Mouse (Mus musculus) neutrophil, adult 5-6 weeks (primary cell): ENCODE measurements around the gene Mylk. TPM values are rescaled to one million over a fixed set of nuclear protein-coding genes. Genes with fewer than 3 reads are reported as not detected.

Experiments
- ATAC-seq: fragments of 151-379, 151-347 bp; 2 replicates; pipeline ENCODE4 v1.8.0; 2017; ENCODE audit warnings: mild to moderate bottlenecking, moderate TSS enrichment; ENCODE audit not compliant: insufficient number of reproducible peaks, poor library complexity, low FRiP score, severe bottlenecking; ENCODE audit errors: extremely low read depth
- total RNA-seq: library from RNA; stranded (forward); fragments of 200-1000 nt; gene quantifications from 2 replicates; pipeline ENCODE4 v1.2.3, GENCODE M21; 2017

Mylk gene
- total RNA-seq, 1 experiment from 2014 or later = 16.3 TPM

- ATAC-seq = no peak
Measured at GRCm38 (mm10) chr16:34996133-34996532, 251.1 kb downstream of the Mylk start.

DNA sequence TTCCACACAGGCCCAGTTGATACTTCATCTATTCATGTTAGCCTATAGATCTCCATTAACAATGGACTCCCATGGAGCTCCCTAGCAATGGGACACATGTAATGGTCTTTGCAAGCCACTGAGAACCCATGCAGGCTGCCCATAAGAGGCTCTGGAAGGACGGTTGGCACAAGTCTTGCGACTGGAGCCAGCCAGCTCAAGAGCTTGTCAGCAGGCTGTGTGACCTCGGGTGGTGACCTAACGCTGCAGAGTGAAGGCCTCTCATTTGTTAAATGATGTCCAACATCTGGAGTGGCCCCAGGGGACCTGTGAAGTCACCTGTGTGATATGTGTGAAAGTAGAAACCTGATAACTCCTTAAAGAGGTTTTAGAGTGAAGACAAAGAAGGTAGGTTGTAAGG, 252.0 kb downstream of the Mylk start:
- ATAC-seq = no peak

DNA sequence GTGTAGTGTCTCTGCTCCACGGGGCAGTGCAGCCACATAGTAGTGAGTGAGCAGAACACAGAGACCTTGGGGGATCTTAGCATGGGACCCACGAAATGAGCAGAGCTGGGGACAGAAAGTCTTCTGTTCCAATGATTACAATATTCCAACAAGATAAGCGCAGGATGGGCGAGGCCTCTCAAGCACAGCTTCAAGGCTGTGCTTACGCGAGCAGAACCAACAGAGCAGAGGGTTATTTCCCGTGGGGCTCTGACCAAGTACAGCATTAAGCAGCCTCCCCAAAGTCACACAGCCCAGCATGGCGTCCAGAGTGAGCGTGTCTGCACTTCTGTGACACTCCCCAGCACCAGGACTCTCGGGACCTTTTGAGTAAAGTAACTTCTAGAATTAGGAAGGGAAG, 252.6 kb downstream of the Mylk start:
- ATAC-seq = no peak

- no peak for ATAC-seq
Measured at GRCm38 (mm10) chr16:34999016-34999415, 254.0 kb downstream of the Mylk start.

DNA sequence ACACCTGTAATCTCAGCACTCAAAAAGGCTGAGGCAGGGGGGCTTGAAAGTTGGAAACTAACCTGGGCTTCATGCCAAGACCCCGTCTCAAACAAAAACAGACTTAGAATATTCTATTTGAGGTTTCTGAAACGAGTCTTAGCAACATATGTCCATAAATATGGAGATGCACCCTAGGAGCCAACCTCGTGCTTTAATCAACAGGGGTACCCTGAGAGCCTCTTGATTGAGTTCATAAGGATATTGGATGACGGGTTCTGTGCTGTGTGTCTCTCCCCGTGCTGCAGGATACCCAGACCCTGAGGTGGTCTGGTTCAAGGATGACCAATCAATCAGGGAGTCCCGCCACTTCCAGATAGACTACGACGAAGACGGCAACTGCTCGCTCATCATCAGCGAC, 255.0 kb downstream of the Mylk start:
- ATAC-seq = no peak

DNA sequence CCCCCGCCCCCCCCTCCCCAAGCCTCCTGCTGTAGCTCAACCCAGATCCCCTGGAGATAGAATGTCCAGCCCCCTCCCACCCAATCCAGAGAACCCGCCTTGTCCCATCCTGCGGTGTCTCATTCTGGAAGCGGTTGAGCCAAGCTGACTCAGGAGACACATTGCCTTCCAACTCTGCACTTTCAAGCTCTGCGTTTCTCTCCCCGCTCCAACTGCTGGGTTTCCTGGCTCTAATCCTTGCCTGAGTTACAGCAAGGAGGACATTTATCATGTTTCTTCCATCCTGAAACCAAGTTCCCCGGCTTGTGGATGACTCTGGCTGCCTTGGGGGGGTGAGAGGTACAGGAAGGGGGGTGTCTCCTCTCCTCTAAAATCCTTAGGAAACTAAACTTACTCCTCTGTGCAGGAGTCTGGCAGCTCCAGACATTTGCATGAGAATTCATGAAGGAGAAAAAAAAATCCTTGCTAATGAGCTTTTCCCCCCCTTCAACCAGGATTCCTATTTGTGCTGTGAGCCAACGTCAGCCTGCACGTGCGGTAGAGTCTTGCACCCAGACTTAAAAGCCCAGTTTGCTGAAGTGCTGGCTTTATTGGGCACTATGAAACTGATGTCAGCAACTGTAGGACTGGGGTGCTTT, 256.0 kb downstream of the Mylk start:
- ATAC-seq = no peak

- ATAC-seq = no peak
Measured at GRCm38 (mm10) chr16:35004356-35004755, 259.3 kb downstream of the Mylk start.

- no peak for ATAC-seq
Measured at GRCm38 (mm10) chr16:35004756-35005155, 259.7 kb downstream of the Mylk start.

DNA sequence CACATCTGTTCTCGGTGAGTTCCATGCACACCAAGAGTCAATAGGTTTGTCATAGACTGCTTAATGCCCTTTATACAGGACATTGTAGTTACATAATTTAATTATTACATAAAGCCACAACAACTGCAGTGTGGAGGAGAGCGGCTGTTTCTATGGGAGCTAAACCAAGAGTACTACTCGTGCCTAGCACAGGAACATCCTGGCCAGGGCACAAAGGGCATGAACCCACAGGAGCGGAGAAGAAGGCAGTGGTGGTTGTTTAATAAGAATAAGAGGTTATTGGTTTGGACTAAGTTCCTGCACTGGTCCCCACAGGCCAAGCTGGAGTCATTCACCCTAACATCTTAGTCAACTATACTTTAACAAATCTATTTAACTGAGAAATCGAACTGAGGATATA, 261.2 kb downstream of the Mylk start:
- ATAC-seq = no peak

DNA sequence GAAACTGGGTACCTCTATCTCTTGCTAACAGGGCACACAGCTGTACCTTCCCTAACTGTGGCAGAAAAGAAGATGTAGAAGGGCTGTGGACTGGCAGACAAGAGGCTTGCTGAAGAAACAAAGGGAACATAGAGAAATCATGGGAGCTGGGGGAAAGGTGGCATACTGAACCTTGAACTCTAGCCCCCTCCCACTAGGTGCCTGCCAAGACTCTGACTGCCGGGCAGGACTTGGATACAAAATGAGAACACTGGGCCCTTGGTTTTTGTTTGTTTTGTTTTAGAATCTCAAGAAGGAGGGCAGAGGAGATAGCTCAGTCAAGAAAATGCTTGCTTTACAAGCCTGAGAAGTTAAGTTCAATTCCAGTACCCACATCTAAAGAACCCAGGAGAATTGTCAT, 262.4 kb downstream of the Mylk start:
- ATAC-seq = no peak

- no peak for ATAC-seq
Measured at GRCm38 (mm10) chr16:35008447-35008846, 263.4 kb downstream of the Mylk start.

DNA sequence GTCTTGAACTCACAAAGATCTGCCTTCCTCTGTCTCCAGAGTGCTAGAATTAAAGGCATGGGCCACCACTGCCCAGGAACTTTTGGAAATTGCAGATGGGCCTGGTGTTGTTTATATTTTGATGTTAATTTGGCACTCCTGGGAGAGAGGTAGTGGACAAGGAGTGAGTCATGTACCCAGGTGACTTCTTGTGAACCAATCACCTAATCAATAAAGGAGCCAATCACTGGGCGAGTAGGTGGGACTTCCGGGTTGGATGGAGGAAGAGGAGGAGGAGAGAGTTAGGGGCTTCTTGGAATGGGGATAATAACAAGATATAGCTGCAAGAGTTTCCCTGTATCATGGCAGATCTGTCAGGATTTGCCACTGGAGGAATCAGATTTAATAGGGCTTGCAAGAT, 268.5 kb downstream of the Mylk start:
- ATAC-seq = no peak

DNA sequence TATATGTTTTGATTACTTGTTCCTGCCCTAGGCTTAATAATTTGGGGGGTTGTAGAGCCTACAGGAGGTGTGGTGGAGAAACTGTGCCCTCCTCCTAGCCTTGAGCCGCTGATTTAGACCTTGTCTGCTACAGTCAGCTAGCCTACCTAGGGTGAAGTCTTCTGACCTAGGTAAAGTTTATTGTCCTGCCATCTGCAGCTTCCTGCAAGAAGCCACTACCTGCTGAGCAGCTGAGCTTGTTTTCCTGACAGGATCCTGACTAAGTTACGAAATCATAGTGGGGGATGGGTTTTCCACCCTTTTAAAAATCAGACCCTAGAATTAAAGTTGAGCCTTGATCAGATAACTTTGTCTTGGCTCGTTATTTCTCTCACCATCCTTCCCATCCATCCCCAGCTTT, 271.5 kb downstream of the Mylk start:
- no peak for ATAC-seq

- no peak for ATAC-seq
Measured at GRCm38 (mm10) chr16:35018470-35018974, 273.5 kb downstream of the Mylk start.

DNA sequence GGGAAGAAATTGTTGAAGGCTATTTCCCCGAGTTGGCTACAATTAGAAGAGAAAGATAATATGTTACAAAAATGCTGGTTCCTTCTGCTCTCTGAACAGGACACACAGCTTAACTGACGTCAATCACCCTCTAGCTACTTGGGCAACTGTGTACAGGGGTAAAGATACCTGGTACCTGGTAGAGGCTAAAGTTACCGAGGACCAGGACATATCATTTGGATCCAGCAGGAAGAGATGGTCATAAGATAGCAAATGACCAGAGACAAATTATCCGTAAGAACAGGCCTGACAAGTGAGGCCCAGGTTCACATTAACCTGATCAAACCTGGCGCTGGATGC, 276.9 kb downstream of the Mylk start:
- no peak for ATAC-seq

- ATAC-seq = peak; percentile 97
Measured at GRCm38 (mm10) chr16:35022242-35023137, 277.5 kb downstream of the Mylk start, which contains the start of gene Hacd2. TSS of gene Hacd2 (plus strand) at chr16:35022428.

DNA sequence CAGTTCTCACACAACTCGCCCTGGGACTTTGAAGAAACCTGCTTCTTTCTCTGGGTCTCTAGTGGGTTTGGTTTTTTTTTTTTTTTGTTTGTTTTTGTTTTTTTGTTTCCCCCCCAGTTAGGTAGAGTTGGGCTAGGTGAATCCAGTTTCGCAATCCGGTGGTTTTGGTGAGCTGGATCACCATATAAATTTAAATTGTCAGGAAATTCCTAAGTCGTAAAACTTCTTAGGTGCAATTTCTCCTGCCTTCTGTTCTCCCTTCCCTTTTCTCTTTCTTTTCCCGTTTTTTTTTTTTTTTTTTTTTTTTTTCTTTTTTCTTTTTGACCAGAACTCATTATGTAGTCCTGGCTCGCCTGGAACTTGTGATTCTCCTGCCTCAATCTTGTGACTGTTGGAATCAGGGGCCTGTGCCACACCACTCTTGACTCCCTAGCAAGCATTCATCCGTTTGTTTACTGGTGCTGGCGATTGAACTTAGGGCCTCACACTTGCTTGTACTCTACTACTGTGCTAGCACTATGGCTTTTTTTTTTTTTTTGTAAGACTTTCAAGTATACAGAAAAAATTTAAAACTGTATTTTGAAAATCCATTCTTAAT, 278.2 kb downstream of the Mylk start:
- no peak for ATAC-seq

GRCm38 (mm10) chr16:35024300-35024699, 279.3 kb downstream of the Mylk start:
- ATAC-seq = no peak

DNA sequence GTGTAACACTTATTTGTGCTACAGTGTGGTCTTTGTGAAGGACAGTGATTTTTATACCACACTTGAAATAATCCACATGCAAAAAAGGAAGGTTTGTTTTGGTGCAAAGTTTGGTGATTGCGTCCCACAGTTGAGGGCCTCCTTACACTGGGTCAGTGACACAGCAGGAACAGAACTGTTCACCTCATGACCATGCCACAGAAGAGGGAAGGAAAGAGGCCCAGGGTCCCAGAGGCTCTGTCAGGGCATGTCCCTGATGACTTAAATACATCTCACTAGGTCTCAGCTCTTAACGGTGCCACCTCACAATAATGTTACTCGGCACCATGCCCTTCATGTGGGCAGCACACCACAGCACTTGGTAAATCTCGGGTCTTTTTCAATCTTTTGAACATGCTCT, 280.3 kb downstream of the Mylk start:
- no peak for ATAC-seq

GRCm38 (mm10) chr16:35033241-35033640, 288.2 kb downstream of the Mylk start:
- ATAC-seq = no peak
